Mouse (Mus musculus) ovary, postnatal 10 days (tissue): Measurements from ENCODE around the gene Ulk3.

Experiments
- DNase-seq: peaks from one replicate; pipeline ENCODE4 v3.0.0; 2022; ENCODE audit warnings: low spot score

Gene Ulk3

DNA sequence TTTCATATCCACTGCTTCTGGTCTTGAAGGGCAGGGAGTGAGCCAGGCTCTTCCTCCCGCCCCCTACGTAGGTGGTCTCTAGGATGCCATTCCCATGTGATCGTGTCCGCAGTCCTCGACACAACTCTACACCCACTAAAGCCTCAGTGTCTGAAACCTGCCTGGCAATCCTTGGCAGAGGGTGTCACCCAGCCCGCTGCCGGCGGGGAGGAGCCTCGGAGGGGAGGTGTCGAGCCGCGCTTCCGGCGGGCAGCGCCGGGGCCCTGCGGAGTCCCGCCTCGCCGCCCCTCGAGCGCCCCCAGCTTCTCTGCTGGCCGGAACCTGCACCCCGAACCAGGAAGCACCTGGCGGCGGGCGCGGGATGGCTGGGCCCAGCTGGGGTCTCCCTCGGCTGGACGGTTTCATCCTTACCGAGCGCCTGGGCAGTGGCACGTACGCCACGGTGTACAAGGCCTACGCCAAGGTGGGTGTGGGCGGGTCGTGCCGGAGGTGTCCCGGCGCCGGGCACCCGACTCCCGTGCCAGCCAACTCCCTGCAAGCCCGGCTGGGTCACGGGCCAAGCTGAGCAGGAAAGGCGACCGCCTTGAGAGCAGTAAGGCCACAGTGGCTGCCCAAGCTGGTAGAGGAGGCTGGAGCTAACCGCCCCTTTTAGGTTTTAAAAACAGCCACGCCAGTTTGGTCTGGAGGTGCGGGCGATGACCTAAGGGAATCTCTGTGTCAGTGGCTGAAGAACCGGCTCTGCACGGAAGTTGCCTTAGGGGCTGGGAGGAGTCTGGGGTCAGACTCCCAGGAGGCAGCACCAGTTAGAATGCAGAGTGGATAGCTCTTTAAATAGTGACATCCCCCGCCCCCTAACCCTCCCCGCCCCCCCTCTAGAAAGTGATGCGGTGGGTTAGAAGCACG, at the start of gene Ulk3:
Gene Ulk3, plus strand, starts transcription at position 229 of the 903 bp plus-strand sequence.
- DNase-seq: peak; percentile 58

DNA sequence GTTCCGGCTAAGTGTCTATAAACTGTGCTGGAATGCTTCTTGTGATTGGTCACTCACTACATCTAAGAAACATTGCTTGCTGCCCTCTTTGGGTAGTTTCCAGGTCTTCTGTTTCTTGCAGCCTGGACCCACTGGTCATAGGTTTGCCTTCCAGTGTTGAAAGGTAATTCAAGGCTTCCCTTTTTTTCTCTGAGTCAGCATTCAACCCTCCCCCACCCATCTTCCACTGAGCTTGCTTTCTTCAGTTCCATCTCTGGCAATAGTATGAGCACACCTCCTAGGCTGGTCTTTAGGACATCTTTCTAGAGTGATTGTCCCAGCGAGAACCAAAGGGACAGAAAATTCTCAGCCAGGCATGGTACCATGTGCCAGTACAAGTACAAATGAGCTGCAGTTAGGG, 49.7 kb upstream of the Ulk3 start:
- DNase-seq: no peak

DNA sequence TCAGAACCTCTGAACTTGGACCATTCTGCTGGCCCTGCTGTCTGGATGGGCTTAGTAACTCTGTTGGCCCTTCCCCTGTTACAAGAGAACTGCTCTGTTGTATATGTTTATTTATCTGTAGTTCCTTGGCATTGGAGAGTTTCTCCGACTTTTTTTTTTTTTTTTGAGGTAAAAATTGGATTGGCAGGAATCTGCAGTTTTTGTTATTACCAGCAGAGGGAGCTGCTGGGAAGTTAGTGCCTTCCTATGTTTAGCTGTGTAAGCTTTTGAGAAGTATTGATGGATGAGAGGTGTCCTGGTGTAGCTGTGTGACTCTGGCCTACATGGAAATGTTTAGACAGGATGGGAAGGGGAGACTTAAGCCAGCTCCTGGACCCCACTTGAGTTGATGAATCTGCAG, 47.9 kb upstream of the Ulk3 start:
- DNase-seq: no peak

DNA sequence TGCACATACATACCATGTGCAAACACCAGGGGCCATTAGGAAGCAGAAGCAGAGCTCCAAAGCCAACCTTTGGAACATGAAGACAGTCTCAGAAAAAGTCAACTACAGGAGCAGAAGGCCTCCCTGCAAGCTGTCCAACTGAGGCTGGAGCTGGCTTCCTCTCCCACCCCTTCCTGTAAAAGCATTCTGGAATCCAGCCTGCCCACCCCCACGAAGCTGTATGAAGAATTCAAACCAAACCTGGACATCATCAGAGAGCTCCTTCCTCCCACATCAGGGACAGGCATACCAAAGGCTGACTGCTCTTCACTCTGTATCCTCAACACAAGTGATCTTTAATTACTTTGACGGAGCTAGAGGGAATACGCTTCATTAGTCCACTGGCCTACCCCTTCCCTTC, 45.3 kb upstream of the Ulk3 start:
- DNase-seq: no peak

DNA sequence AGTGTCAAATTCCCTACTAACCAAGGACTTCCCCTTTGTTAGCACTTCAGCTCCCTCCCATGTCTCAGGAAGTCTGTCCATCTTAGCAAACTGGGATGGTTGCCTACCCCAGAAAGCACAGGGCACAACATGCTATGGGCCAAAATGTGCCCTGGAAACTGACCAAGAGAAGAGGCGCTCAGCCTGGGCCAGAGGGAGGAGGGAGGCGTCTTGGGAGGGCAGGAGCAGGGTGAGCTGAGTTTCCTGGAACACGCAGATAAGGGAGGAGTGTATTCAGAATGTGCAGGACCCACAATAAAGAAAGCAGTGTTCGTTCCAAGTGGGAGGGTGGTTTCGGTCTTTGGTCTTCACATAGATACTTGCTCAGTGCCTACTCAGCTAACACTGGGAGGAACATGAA, 42.0 kb upstream of the Ulk3 start:
- no peak for DNase-seq

DNA sequence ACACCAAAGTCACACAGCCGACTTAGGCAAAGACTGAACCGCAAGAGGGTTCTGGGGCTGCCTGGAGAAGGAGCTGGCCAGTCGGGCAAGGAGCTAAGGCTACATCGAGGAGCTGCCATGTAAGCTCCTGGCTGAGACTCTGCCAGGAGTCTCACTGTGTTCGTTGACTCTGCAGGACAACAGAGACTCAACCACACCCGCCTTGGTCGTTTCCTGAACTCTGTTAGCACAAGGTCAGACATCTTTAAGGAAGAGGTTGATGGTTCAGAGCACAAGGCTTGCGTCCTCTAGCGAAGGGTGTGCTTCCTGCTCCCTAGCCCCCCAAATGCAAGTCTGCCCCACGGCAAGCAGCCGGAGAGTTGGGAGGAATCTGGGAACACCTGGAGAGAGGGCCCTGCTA, 41.4 kb upstream of the Ulk3 start:
- DNase-seq: no peak

DNA sequence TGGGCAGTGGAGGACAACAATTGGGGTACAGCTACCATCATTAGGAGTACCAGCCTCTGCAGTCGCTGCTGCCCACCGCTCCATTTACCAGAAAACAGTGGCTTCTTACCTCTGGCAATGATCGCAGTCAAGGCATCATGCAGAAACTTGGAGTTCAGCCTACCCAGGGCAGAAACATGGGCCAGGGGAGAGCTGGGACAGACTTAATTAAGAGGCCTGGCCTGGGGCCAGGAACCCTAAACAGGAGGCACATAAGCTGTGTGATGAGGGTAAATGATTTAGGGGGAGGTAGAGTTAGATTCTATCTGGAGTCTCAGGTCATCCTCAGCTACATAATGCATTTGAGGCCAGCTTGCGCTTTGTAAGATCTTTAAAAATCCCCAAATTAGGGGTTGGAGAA, 40.1 kb upstream of the Ulk3 start:
- no peak for DNase-seq

DNA sequence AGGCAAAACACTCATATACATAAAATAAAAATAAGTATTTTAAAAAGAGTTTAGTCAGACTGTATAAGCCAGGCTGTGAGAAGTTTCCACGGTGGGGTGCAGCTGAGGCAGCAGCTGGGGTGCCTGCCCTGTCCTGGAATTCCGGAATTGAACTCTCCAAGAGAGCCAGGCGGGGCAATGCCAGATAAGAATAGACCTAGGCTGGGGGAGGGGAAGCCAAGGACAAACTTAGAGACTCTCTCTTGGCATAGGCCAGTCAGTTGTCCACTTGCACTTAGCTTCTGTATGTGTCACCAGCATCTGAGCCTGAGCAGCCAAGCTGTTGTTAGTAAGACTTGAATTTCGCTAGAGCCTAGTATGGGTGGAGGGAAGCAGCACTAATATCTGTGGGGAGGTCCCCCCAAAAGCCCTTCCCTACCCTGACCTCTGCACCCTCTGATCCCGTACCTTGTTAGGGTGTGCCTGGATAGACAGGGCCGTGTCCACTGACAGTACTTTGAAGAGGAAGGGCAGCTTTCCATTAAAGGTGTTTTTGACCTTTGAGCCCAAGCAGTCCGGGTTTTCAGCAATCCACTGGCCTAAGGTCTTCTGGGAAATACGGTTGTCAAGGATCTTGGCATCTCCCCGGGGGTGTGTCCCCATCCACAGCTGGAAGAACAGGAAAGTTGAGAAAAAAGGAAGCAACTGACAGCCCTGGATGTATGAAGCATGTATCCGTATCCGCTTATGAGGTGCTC, 39.0 kb upstream of the Ulk3 start:
- no peak for DNase-seq

DNA sequence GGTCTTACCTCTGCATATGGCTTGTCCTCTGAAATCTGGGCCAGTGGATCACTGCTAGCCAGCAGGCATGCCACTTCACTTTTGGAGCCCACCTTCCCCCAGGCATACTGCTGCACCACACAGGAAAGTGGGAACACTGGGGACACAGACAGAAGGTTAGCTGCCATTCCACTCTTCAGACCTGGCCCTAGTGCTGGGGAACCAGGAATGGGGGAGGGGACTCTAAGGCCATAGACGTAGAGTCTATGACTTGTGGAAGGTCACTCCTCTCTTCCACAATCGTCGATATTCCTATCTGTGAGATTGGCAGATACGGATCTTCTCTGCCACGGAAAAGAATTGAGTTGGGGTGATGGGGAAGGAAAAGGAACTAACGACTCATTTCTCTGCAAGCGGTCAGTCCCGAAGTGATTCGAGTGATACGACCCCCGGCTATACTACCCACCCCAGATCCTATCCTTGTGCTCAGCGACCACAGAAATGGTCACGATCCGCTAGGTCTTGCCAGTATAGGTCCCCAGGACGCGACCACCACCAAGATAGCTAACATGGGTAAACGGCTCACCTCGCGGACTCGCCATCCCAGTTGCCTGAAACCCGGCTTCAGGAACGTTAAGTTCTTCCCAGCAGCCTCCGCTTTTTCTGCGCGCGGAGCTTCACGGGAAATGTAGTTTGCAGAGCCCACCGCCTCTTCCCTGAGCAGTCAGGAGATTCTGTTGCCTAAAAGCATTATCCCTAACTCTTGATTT, 36.9 kb upstream of the Ulk3 start, which contains the start of gene Mpi:
Gene Mpi, minus strand, starts transcription at position 625 of the 749 bp plus-strand sequence.
- peak; percentile 40 for DNase-seq

DNA sequence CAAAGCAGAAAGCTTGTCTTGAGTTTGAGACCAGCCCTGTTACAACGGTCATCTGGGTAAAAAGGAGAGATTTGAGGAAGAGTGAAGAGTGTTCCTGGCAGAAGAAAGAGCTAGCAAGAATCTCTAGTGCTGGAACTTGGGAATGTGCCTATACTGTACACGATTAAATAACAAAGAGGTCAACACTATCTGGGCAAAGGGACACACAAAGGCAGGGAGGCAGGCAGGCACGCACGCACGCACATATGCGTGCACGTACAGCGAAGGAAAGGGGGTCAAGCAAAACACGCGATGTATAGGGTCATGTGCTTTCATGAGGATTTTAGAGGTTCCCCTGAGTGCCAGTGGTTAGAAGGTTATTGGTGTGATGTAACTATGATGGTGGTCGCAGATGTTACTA, 36.1 kb upstream of the Ulk3 start:
- no peak for DNase-seq

DNA sequence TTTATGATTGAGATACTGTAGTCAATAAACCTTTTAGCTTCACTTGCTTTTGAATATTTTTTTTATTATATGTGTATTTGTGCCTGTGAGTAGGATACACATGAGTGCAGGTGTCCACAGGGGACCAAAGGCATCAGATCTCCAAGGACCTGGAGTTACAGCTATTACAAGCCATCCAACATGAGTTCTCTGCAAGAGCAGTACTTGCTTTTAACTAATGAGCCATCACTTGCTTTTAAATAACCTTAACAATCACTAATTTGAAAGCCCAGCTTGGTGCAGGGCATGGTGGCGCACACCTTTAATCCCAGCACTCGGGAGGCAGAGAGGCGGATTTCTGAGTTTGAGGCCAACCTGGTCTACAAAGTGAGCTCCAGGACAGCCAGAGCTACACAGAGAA, 34.5 kb upstream of the Ulk3 start:
- DNase-seq: no peak

DNA sequence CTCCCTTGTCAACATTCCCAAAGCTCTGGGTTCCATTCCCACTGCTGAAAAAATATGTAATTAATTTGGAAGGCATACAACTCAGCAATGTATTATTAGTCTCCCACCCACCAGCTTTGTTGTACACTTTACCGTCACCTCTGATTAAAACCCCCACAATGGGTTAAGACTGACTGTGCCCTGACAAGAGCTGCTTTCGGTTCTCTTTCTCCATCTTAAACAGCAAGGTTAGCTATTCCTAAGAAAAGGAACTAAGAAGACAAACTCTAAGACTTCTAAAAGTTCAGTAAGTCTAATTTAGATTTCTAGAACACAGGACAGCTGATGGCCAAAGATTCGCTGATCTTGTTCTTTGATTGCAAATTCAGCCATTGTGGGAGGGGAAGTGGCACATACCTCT, 32.0 kb upstream of the Ulk3 start:
- DNase-seq: no peak

DNA sequence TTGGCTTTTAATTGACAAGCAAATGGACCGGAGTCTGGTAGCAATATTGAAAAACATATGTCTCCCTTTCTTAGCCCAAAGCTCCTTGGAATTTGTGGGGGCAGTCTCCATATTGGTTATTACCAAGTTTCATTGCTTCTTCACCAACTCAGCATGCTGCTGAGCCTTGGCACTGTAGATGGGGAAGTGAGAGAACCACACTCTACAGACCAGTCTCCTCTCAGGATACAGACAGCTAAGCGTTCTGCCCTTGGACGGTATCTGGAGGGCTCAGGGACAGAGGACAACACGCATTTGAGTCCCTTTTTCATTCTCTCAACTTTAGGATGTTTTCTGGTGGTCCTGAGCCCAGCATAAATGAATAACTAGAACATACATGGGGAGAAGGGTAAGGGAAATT, 30.6 kb upstream of the Ulk3 start:
- DNase-seq: no peak

DNA sequence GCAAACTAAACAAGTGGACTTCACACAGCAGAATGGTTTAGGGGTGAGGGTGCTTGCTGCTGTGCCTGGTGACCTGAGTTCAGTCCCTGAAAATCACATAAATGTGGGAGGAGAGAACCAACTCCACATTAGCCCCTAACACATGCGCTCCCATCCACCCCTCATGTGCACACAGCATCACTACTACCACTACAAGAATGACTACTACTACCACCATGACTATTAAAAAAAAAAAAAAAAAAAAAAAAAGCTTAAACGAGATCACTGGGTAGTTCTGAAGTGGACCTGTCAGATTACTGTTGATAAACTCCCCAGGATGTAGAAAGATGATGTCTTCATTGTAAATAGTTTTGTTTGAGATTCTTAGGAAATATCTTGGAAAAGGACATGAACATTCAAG, 29.7 kb upstream of the Ulk3 start:
- no peak for DNase-seq

DNA sequence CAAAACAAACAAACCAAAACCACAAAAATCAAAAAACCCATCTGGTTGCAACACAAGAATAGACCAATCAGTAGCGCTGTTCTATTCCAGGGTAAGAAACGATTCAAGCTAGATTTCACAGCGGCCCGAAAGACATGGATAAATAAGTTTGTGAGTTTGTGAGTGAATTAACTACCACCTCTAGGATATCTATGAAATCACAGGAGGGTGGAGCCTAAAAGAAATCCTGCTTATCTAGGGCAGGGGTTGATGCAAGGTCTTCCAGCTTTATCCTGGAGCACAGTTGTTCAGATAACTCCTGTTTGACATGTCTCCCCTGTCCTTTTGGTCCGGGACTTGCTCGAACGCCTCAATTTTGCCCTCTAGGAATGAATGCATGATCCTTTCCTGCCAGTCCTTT, 29.0 kb upstream of the Ulk3 start:
- DNase-seq: no peak

DNA sequence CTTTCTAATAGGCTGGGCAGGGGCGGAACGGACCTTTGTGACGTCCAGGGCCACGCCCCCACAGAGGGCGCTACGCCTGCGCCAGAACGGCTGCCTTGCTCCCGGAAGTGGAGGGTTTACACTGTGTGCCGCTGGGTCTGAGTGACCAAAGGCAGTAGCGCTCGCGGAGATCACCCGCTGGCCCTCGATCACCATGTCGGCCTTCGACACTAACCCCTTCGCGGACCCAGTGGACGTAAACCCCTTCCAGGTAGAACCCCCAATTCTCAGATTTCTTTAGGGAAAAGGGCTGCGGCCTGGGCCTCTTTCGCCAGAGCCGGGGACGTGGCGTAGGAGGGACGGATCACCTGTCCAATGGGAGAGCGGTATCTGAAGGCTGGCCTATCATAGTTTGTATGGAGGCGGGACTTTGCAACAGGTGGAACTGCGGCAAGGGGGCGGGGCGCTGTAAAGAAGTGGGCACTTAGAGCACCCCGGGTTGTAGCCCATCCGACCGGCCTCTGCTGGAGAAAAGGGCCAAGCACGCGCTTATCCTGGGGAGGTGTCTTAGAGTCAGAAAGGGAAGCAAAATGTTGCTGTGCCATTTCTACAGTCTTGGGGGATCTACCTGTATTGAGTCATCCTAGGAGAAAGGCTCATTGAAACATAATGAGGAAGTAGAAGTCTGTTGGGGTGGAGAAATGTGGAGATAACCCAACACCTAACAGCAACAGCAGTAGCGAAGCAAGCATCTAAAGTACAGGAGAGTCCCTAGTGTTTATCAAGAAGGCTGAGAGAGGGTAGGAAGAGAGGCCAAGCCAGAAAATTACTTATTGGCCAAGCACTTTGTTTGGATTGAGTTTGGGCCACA, 28.2 kb upstream of the Ulk3 start, which contains the start of gene Scamp2:
Gene Scamp2, plus strand, starts transcription at position 83 of the 850 bp plus-strand sequence.
- DNase-seq: peak; percentile 85

DNA sequence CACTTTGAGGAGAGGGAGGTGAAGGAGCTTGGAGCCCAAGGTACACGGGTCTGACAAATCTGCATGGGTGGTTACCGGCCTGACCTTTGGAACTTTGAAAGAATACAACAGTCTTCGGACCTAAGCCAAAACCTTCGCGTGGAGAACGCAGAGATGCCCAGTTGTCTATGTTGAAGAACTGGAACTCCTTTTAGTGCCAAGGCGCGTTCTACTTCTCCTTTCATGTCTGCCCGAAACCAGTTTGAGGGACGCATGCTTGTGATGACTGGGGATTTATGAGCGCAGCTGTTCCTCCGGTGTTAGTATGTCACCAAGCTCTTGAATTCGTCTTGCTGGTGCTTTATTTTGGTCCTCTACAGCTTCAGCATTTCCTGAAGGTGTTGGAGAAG, 27.5 kb upstream of the Ulk3 start:
- no peak for DNase-seq

DNA sequence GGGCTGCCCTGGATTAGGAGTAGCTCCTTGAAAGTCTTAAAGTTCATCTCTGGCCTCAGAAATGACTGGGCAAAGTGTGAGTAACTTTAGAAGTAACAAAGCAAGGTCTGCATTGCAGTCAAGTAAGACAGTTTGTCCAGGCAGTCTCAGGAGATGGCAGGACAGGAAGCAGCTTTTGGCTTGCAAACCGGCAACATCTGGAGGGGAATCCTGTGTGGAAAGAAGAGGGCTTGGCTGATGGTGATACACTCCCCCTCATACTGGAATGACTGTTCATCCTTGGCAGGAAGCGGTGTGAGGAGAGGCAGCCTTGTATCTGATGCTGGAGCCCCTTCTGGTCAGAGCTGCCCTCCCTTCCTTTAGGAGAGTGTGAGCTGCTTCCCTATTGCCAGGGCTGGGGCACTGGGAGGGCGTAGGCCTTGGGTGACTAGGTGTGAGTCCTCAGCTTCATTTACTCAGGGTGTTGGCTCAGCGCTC, 26.3 kb upstream of the Ulk3 start:
- DNase-seq: no peak

DNA sequence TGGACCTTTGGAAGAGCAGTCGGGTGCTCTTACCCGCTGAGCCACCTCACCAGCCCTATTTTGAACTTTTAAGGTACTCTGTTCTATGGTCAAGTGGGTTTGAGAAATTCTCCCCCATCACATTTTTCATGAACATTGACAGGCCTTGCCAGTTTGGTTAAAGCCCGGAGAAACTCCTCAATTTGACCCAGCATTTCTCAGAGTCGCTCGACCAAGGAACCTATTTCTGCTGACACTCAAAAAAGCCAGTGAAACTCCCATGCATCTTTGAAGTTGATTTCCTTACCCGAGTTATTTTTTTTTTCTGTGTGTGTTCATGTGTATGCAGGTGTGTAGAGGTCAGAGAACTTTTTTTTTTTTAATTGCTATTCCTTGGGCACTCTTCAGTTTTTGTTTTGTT, 24.6 kb upstream of the Ulk3 start:
- DNase-seq: no peak

DNA sequence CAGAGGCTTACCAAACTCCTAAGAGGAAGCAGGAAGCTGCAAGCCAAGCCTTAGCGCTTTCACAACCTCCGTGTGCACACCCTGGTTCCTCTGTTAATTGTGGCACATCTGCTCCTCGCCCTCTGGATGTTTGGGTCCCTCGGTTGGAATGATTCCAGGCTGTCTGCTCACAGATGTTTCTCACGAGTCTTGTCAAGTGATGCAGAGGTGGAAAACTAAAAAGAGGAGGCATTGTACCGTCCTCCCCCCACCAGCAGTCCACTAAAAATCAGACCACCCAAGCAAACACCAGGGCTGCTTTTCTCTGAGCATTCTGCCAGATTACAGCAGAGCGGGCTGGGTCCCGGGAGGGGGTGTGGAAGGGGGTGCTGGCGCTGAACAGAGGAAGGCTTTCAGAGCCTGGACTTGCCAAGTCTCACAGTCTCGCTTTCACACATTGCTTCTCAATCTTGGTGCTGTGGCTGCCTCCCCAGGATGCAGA, 23.5 kb upstream of the Ulk3 start:
- peak; percentile 22 for DNase-seq

DNA sequence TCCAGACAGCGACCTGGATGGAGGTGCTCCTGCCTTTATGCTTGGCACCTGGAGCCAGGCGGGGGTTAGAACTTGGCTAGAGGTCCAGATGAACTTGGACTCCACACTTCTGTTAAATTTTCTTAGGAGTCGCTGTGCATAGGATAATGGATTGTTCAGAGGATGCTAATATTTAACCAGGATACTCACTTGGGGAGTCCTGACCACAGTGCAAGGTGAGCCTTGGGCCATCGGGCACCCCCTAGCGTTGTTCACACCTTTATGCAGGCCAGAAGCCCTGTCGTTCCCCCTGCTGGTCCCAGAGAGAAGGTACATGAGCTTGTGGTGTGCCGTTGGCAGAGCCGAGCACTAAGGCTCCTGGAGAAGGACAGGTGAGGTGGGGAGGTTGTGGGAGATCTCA, 22.4 kb upstream of the Ulk3 start:
- DNase-seq: no peak
